Mouse (Mus musculus) liver, postnatal 0 days (tissue): ENCODE data around the gene Dnajb5. TPM values are rescaled to one million over a fixed set of nuclear protein-coding genes. Genes with fewer than 3 reads are reported as not detected.
A peak's percentile ranks its signal among the peaks of the same experiment; 100 is the strongest.

ENCODE experiments used
- ATAC-seq: fragments of 200-750 bp; cut with Nextera tagmentation; 2 replicates; pipeline ENCODE4 v1.8.0; 2017; ENCODE audit warnings: mild to moderate bottlenecking, moderate library complexity
- DNase-seq: peaks from one replicate; pipeline ENCODE4 v3.0.0-alpha.2; 2016
- H3K27ac ChIP-seq: fragments of 300-500 bp; sonication (generic); 2 replicates; pipeline ENCODE4 v1.5.1; 2014; ENCODE audit warnings: antibody characterized with exemption, moderate library complexity, mild to moderate bottlenecking, low read depth
- H3K27me3 ChIP-seq: fragments of 300-500 bp; sonication (generic); 2 replicates; pipeline ENCODE4 v1.6.1; 2014; ENCODE audit warnings: low read length, control low read depth, mixed read lengths; ENCODE audit not compliant: insufficient read depth
- H3K36me3 ChIP-seq: fragments of 300-500 bp; sonication (generic); replicated peaks from 2 replicates; pipeline ENCODE4 v1.6.1; 2014; ENCODE audit warnings: mild to moderate bottlenecking, control low read depth, low read length, moderate library complexity, mixed read lengths; ENCODE audit not compliant: insufficient read depth
- H3K4me1 ChIP-seq: fragments of 300-500 bp; sonication (generic); 2 replicates; pipeline ENCODE4 v1.6.1; 2014; ENCODE audit warnings: antibody characterized with exemption, mild to moderate bottlenecking, control low read depth; ENCODE audit not compliant: insufficient read depth
- H3K4me2 ChIP-seq: fragments of 300-500 bp; sonication (generic); 2 replicates; pipeline ENCODE4 v1.6.1; 2014; ENCODE audit warnings: low read depth, mild to moderate bottlenecking, low read length, moderate library complexity, mixed read lengths
- H3K4me3 ChIP-seq: fragments of 300-500 bp; sonication (generic); 2 replicates; pipeline ENCODE4 v1.5.1; 2014; ENCODE audit warnings: low read depth, low read length
- H3K9ac ChIP-seq: fragments of 300-500 bp; sonication (generic); replicated peaks from 2 replicates; pipeline ENCODE4 v1.6.1; 2014; ENCODE audit warnings: mild to moderate bottlenecking, moderate library complexity
- H3K9me3 ChIP-seq: fragments of 300-500 bp; sonication (generic); 2 replicates; pipeline ENCODE4 v1.6.1; 2016; ENCODE audit warnings: mild to moderate bottlenecking, control low read depth, low read length, mixed read lengths
- CTCF ChIP-seq: sonication (generic); IDR thresholded peaks from 2 replicates; pipeline ENCODE4 v1.5.1; 2016; ENCODE audit warnings: antibody characterized with exemption, low read depth
- EP300 ChIP-seq: IDR thresholded peaks from 2 replicates; pipeline ENCODE4 v1.6.1; 2016; ENCODE audit warnings: antibody characterized with exemption, low read depth, mild to moderate bottlenecking
- WGBS: fragments of 180-500 bp; shearing (Covaris S2); extraction: QIAGEN DNeasy Blood & Tissue Kit; methylation state at CpG from one replicate; pipeline ENCODE4 v1.1.7; 2014; ENCODE audit not compliant: insufficient replicate concordance; 5-methylcytosine and 5-hydroxymethylcytosine counted together
- polyA plus RNA-seq: library from polyadenylated mRNA; unstranded; fragments of >200 nt; fragmentation: Nextera tagmentation; extraction: Ambion mirVana; gene quantifications from 2 replicates; pipeline ENCODE4 v1.2.1, GENCODE M21; 2015

Gene Dnajb5
- polyA plus RNA-seq, 1 experiment from 2014 or later = 0.73 TPM

GRCm38 (mm10) chr4:42945445-42945844 is 4.2 kb upstream of the Dnajb5 start:
- no peaks in the 10 kb centered on the region for H3K36me3 ChIP-seq
- ATAC-seq (no peak), DNase-seq (no peak)
- H3K4me3 ChIP-seq = no peak overlapping the region
- H3K27ac ChIP-seq = no peak overlapping the region
- H3K9me3 ChIP-seq = no peaks in the 10 kb centered on the region
- 86% methylated on average over 3 of the region's 3 CpGs for WGBS
- no peak overlapping the region for H3K9ac ChIP-seq
- TF ChIP-seq CTCF (no peak), EP300 (no peak)
- peaks cover 24% of the 10 kb centered on the region for H3K27me3 ChIP-seq
- H3K4me2 ChIP-seq = no peak overlapping the region
- peaks cover 8% of the 10 kb centered on the region for H3K4me1 ChIP-seq

GRCm38 (mm10) chr4:42945952-42946351 is 3.7 kb upstream of the Dnajb5 start:
- WGBS = 6% methylated on average over 5 of the region's 5 CpGs
- Histone ChIP-seq H3K27me3 (peaks cover 24% of the 10 kb centered on the region), H3K4me2 (no peak overlapping the region), H3K9ac (no peak overlapping the region), H3K4me3 (no peak overlapping the region), H3K27ac (no peak overlapping the region), H3K36me3 (no peaks in the 10 kb centered on the region), H3K9me3 (no peaks in the 10 kb centered on the region), H3K4me1 (peaks cover 10% of the 10 kb centered on the region)
- TF ChIP-seq CTCF (peak; percentile 76), EP300 (no peak)
- ATAC-seq = no peak
- DNase-seq = peak; percentile 56

- H3K9me3 ChIP-seq = no peaks in the 10 kb centered on the region
- H3K4me1 ChIP-seq = peaks cover 10% of the 10 kb centered on the region
- TF ChIP-seq EP300 (no peak), CTCF (no peak)
- no peak overlapping the region for H3K4me3 ChIP-seq
- H3K36me3 ChIP-seq = no peaks in the 10 kb centered on the region
- no peak for ATAC-seq
- H3K9ac ChIP-seq = no peak overlapping the region
- H3K4me2 ChIP-seq = no peak overlapping the region
- peaks cover 24% of the 10 kb centered on the region for H3K27me3 ChIP-seq
- no peak overlapping the region for H3K27ac ChIP-seq
- 60% methylated on average over 10 of the region's 10 CpGs for WGBS
- no peak for DNase-seq
These were observed 2.8 kb upstream of the Dnajb5 start for GRCm38 (mm10) chr4:42946733-42947290.

- H3K27me3 ChIP-seq = peaks cover 24% of the 10 kb centered on the region
- WGBS = 29% methylated on average over 12 of the region's 13 CpGs
- H3K4me3 ChIP-seq = no peak overlapping the region
- no peak overlapping the region for H3K27ac ChIP-seq
- H3K9ac ChIP-seq = no peak overlapping the region
- H3K4me1 ChIP-seq = peaks cover 10% of the 10 kb centered on the region
- TF ChIP-seq EP300 (no peak), CTCF (no peak)
- no peaks in the 10 kb centered on the region for H3K36me3 ChIP-seq
- H3K9me3 ChIP-seq = no peaks in the 10 kb centered on the region
- ATAC-seq (no peak), DNase-seq (no peak)
- no peak overlapping the region for H3K4me2 ChIP-seq
These were observed 1.1 kb upstream of the Dnajb5 start for GRCm38 (mm10) chr4:42948527-42948926.

- peaks cover 22% of the 10 kb centered on the region for H3K27me3 ChIP-seq
- no peaks in the 10 kb centered on the region for H3K36me3 ChIP-seq
- peak overlapping the region; percentile 74 for H3K4me3 ChIP-seq
- TF ChIP-seq EP300 (no peak), CTCF (no peak)
- peaks cover 10% of the 10 kb centered on the region for H3K4me1 ChIP-seq
- H3K9me3 ChIP-seq = no peaks in the 10 kb centered on the region
- WGBS = 7% methylated on average over 14 of the region's 14 CpGs
- no peak overlapping the region for H3K9ac ChIP-seq
- ATAC-seq (no peak), DNase-seq (no peak)
- peak overlapping the region; percentile 91 for H3K4me2 ChIP-seq
- H3K27ac ChIP-seq = no peak overlapping the region
These were observed 451 bp upstream of the Dnajb5 start for GRCm38 (mm10) chr4:42949051-42949675.

GRCm38 (mm10) chr4:42950065-42950558 is 498 bp downstream of the Dnajb5 start:
- Histone ChIP-seq H3K9me3 (no peaks in the 10 kb centered on the region), H3K4me1 (peaks cover 10% of the 10 kb centered on the region), H3K9ac (peak overlapping the region; percentile 86), H3K27ac (peak overlapping the region; percentile 94), H3K27me3 (peaks cover 21% of the 10 kb centered on the region), H3K4me2 (peak overlapping the region; percentile 91), H3K36me3 (no peaks in the 10 kb centered on the region), H3K4me3 (peak overlapping the region; percentile 74)
- whole genome bisulfite sequencing = 5% methylated on average over 11 of the region's 27 CpGs
- TF ChIP-seq EP300 = no peak
- no peak for TF ChIP-seq CTCF
- DNase-seq (peak; percentile 89), ATAC-seq (peak; percentile 73)
